In genomic region chr12:4917805-4918591, GRCm38 (mm10) we compare ENCODE assay signal across 8 mouse cellular contexts. TPM values are rescaled to one million over a fixed set of nuclear protein-coding genes. Genes with fewer than 3 reads are reported as not detected.
DNase-seq lines count a peak whose midpoint lies in the region; ATAC-seq and TF ChIP-seq lines count a peak whose summit lies in the region.

No protein-coding gene starts in this region.

- peak overlapping the region; percentile 54 for H3K4me2 ChIP-seq in embryonic facial prominence, embryonic 11.5 days (ENCODE audit: low read depth, low read length)
- H3K4me2 ChIP-seq in limb, embryonic 12.5 days, result peak overlapping the region; percentile 61
- peak overlapping the region; percentile 61 for H3K4me2 ChIP-seq in midbrain, embryonic 14.5 days (ENCODE audit: low read length)

- DNase-seq in cerebellum, adult 11 months, result peak; percentile 59
- no peak for DNase-seq in cerebellum, adult 9-11 months
- DNase-seq in embryonic facial prominence, embryonic 11.5 days (ENCODE audit: low spot score), result peak; percentile 59
- peak; percentile 97 for DNase-seq in heart, adult 11 months
- peak; percentile 53 for DNase-seq in kidney, adult 11 months
- peak; percentile 77 for DNase-seq in midbrain, embryonic 14.5 days
- DNase-seq in spleen, adult 2 months (ENCODE audit: low read depth in 1 of 2, low spot score in 2 of 2), result peak; percentile 65 to 67

- 0% methylated on average over 30 of the region's 48 CpGs for WGBS in embryonic facial prominence, embryonic 11.5 days
- WGBS in limb, embryonic 12.5 days, result under 1% methylated on average over 47 of the region's 48 CpGs
- under 1% methylated on average over 48 of the region's 48 CpGs for WGBS in midbrain, embryonic 14.5 days
- WGBS in spleen, adult 2 months, result under 1% methylated on average over 45 of the region's 48 CpGs

- no peaks in the 10 kb centered on the region for H3K4me1 ChIP-seq in embryonic facial prominence, embryonic 11.5 days (ENCODE audit: control insufficient read depth, insufficient read depth, low read length)
- peaks cover 9% of the 10 kb centered on the region for H3K4me1 ChIP-seq in limb, embryonic 12.5 days (replicated peaks)
- peaks cover 20% of the 10 kb centered on the region for H3K4me1 ChIP-seq in midbrain, embryonic 14.5 days (ENCODE audit: control insufficient read depth, insufficient read depth, low read length)
- H3K4me1 ChIP-seq in spleen, adult 2 months (ENCODE audit: control insufficient read depth, insufficient read depth, insufficient read length), result peaks cover 2% of the 10 kb centered on the region

- no peaks in the 10 kb centered on the region for H3K36me3 ChIP-seq in embryonic facial prominence, embryonic 11.5 days (replicated peaks; ENCODE audit: control insufficient read depth, insufficient read depth, low read depth, low read length)
- no peaks in the 10 kb centered on the region for H3K36me3 ChIP-seq in limb, embryonic 12.5 days
- H3K36me3 ChIP-seq in midbrain, embryonic 14.5 days (ENCODE audit: control insufficient read depth, insufficient read depth, low read length), result no peaks in the 10 kb centered on the region
- H3K36me3 ChIP-seq in spleen, adult 2 months (ENCODE audit: control insufficient read depth, insufficient read depth, low read length), result no peaks in the 10 kb centered on the region

- H3K4me3 ChIP-seq in embryonic facial prominence, embryonic 11.5 days (ENCODE audit: low read depth, low read length), result peak overlapping the region; percentile 96
- H3K4me3 ChIP-seq in limb, embryonic 12.5 days (replicated peaks), result peak overlapping the region; percentile 95
- peak overlapping the region; percentile 92 for H3K4me3 ChIP-seq in midbrain, embryonic 14.5 days (replicated peaks; ENCODE audit: low read depth, low read length)
- H3K4me3 ChIP-seq in spleen, adult 2 months (ENCODE audit: extremely low read depth, insufficient read depth, insufficient read length), result peak overlapping the region; percentile 96

- peak overlapping the region; percentile 93 for H3K27ac ChIP-seq in embryonic facial prominence, embryonic 11.5 days (replicated peaks; ENCODE audit: low read depth, low read length)
- peak overlapping the region; percentile 99 for H3K27ac ChIP-seq in limb, embryonic 12.5 days
- peak overlapping the region; percentile 99 for H3K27ac ChIP-seq in midbrain, embryonic 14.5 days (replicated peaks; ENCODE audit: low read depth, low read length)
- peak overlapping the region; percentile 98 for H3K27ac ChIP-seq in spleen, adult 2 months (ENCODE audit: insufficient read depth, low read length)

- H3K9me3 ChIP-seq in embryonic facial prominence, embryonic 11.5 days (replicated peaks; ENCODE audit: control insufficient read depth, low read length), result no peaks in the 10 kb centered on the region
- H3K9me3 ChIP-seq in limb, embryonic 12.5 days, result no peaks in the 10 kb centered on the region
- no peaks in the 10 kb centered on the region for H3K9me3 ChIP-seq in midbrain, embryonic 14.5 days (ENCODE audit: control insufficient read depth, low read length)

- H3K9ac ChIP-seq in embryonic facial prominence, embryonic 11.5 days (replicated peaks; ENCODE audit: low read length), result peak overlapping the region; percentile 98
- peak overlapping the region; percentile 99 for H3K9ac ChIP-seq in limb, embryonic 12.5 days (replicated peaks)
- peak overlapping the region; percentile 89 for H3K9ac ChIP-seq in midbrain, embryonic 14.5 days (replicated peaks; ENCODE audit: low read length)

- peak; percentile 61 for ATAC-seq in embryonic facial prominence, embryonic 11.5 days (replicated peaks; ENCODE audit: insufficient number of reproducible peaks, low FRiP score, low TSS enrichment, low read depth)
- ATAC-seq in limb, embryonic 12.5 days (ENCODE audit: insufficient number of reproducible peaks, insufficient read depth, low FRiP score, low TSS enrichment, low read depth), result peak; percentile 44
- ATAC-seq in midbrain, embryonic 14.5 days (ENCODE audit: low FRiP score, low TSS enrichment), result peak; percentile 62; the same call in 1 of the 2 replicates

- H3K27me3 ChIP-seq in embryonic facial prominence, embryonic 11.5 days (ENCODE audit: control insufficient read depth, insufficient read depth, low read length), result no peaks in the 10 kb centered on the region
- no peaks in the 10 kb centered on the region for H3K27me3 ChIP-seq in limb, embryonic 12.5 days
- no peaks in the 10 kb centered on the region for H3K27me3 ChIP-seq in midbrain, embryonic 14.5 days (ENCODE audit: control insufficient read depth, insufficient read depth, low read length)
- H3K27me3 ChIP-seq in spleen, adult 2 months (ENCODE audit: control insufficient read depth, insufficient read depth, low read length), result no peaks in the 10 kb centered on the region

- no peak for TF ChIP-seq CTCF in spleen, adult 2 months (IDR thresholded peaks at IDR 0.05; ENCODE audit: extremely low read depth, insufficient read depth, insufficient read length, insufficient replicate concordance)

- TF ChIP-seq POLR2A in spleen, adult 2 months (IDR thresholded peaks at IDR 0.05; ENCODE audit: low read depth, low read length), result no peak; the same call in 1 of the 2 replicates

RNA-seq across cellular contexts. Expression of gene Atad2b, which starts 0.8 kb away (rescaled TPM):
- 16.6 and 19.9 TPM in 2 replicates for polyA plus RNA-seq in embryonic facial prominence, embryonic 11.5 days (2014; fragmentation: Nextera tagmentation; extraction: Ambion mirVana)
- 22.9 and 23.9 TPM in 2 replicates for polyA plus RNA-seq in limb, embryonic 12.5 days (2016; fragmentation: Nextera tagmentation; extraction: Ambion mirVana)
- polyA plus RNA-seq in midbrain, embryonic 14.5 days (2014; fragmentation: Nextera tagmentation; extraction: Ambion mirVana), result 16.4 and 20.3 TPM in 2 replicates
- 17.3 and 19.8 TPM in 2 replicates for polyA plus RNA-seq in spleen, adult 2 months (2012; rRNA removed)

RNA-seq across cellular contexts. Expression of gene Ubxn2a, which starts 10.5 kb away (rescaled TPM):
- 24.7 and 25.0 TPM in 2 replicates for polyA plus RNA-seq in embryonic facial prominence, embryonic 11.5 days (2014; fragmentation: Nextera tagmentation; extraction: Ambion mirVana)
- polyA plus RNA-seq in limb, embryonic 12.5 days (2016; fragmentation: Nextera tagmentation; extraction: Ambion mirVana), result 28.3 and 30.6 TPM in 2 replicates
- 31.4 and 38.9 TPM in 2 replicates for polyA plus RNA-seq in midbrain, embryonic 14.5 days (2014; fragmentation: Nextera tagmentation; extraction: Ambion mirVana)
- 1.8 and 2.8 TPM in 2 replicates for polyA plus RNA-seq in spleen, adult 2 months (2012; rRNA removed)

RNA-seq across cellular contexts. Expression of gene Mfsd2b, which starts 43.8 kb away (rescaled TPM):
- 4.2 and 5.0 TPM in 2 replicates for polyA plus RNA-seq in embryonic facial prominence, embryonic 11.5 days (2014; fragmentation: Nextera tagmentation; extraction: Ambion mirVana)
- 2.4 and 2.5 TPM in 2 replicates for polyA plus RNA-seq in limb, embryonic 12.5 days (2016; fragmentation: Nextera tagmentation; extraction: Ambion mirVana)
- 1.7 and 2.5 TPM in 2 replicates for polyA plus RNA-seq in midbrain, embryonic 14.5 days (2014; fragmentation: Nextera tagmentation; extraction: Ambion mirVana)
- 37.4 and 38.2 TPM in 2 replicates for polyA plus RNA-seq in spleen, adult 2 months (2012; rRNA removed)
